11 mouse cellular contexts compared by ENCODE assay signal in the genomic region with DNA sequence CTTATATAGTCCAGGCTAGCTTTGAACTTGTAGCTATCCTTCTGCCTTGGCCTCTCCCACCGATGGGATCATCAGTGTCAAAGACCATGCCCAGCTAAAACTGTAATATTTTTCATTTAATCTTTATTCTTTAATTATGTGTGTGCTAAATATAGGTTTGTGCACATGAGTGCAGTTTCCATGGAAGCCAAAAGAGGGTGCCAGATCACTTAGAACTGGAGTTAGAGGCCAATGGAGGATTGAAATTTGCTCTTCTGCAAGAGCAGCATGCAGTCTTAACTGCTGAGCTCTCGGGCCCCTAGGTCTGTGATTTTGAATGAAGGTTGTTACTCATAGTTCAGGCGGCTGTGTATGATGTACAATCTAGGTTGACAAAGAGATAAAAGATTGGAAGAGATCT.
DNase-seq lines count a peak whose midpoint lies in the region; ATAC-seq and TF ChIP-seq lines count a peak whose summit lies in the region.
"Had no signal": no experiment of that assay in that cellular context is flagged by ENCODE, and none has a peak within 500 bp of the region (broad histone marks: within the 10 kb centered on the region; RNA-seq: fewer than 3 reads in every experiment).

No protein-coding gene starts in this region.

- H3K36me3 ChIP-seq in heart, adult 2 months (ENCODE audit: control insufficient read depth, insufficient read depth, low read length), result no peaks in the 10 kb centered on the region
- no peaks in the 10 kb centered on the region for H3K36me3 ChIP-seq in heart, embryonic 12.5 days
- H3K36me3 ChIP-seq in midbrain, postnatal 0 days (ENCODE audit: insufficient read depth, low read length), result no peaks in the 10 kb centered on the region
- no peaks in the 10 kb centered on the region for H3K36me3 ChIP-seq in midbrain, embryonic 16.5 days (ENCODE audit: control insufficient read depth, insufficient read depth, low read length)
- H3K36me3 ChIP-seq in stomach, postnatal 0 days (ENCODE audit: control insufficient read depth, insufficient read depth, low read length), result no peaks in the 10 kb centered on the region
- no peaks in the 10 kb centered on the region for H3K36me3 ChIP-seq in hindbrain, embryonic 12.5 days
- H3K36me3 ChIP-seq: intestine, embryonic 15.5 days; liver, embryonic 13.5 days had no signal

- 73% methylated on average over 3 of the region's 3 CpGs for WGBS in heart, adult 2 months
- 65% methylated on average over 3 of the region's 3 CpGs for WGBS in heart, embryonic 12.5 days
- 80% methylated on average over 3 of the region's 3 CpGs for WGBS in midbrain, postnatal 0 days
- WGBS in midbrain, embryonic 16.5 days, result 76% methylated on average over 3 of the region's 3 CpGs
- 81% methylated on average over 3 of the region's 3 CpGs for WGBS in stomach, postnatal 0 days
- WGBS in hindbrain, embryonic 12.5 days, result 80% methylated on average over 3 of the region's 3 CpGs

- H3K79me2 ChIP-seq in heart, adult 2 months (replicated peaks; ENCODE audit: control insufficient read depth, insufficient read depth, low read length), result no peaks in the 10 kb centered on the region

- DNase-seq in heart, adult 2 months, result no peak
- DNase-seq in midbrain, postnatal 0 days (ENCODE audit: low spot score), result peak; percentile 28
- DNase-seq in cerebellum, postnatal 25 days, result peak; percentile 11 to 52
- DNase-seq in stomach, postnatal 0 days (ENCODE audit: low spot score), result peak; percentile 17
- no peak for DNase-seq in lung, postnatal 10 days
- DNase-seq: liver, embryonic 13.5 days; spleen, adult 18-20 months had no signal

- H3K4me3 ChIP-seq in heart, adult 2 months, result no peak overlapping the region
- no peak overlapping the region for H3K4me3 ChIP-seq in heart, embryonic 12.5 days
- H3K4me3 ChIP-seq in midbrain, postnatal 0 days (ENCODE audit: low read depth, low read length), result no peak overlapping the region
- no peak overlapping the region for H3K4me3 ChIP-seq in midbrain, embryonic 16.5 days (ENCODE audit: low read depth, low read length)
- no peak overlapping the region for H3K4me3 ChIP-seq in stomach, postnatal 0 days (ENCODE audit: low read depth, low read length)
- H3K4me3 ChIP-seq in hindbrain, embryonic 12.5 days, result no peak overlapping the region
- H3K4me3 ChIP-seq: intestine, embryonic 15.5 days; liver, embryonic 13.5 days had no signal

- no peaks in the 10 kb centered on the region for H3K4me1 ChIP-seq in heart, adult 2 months (ENCODE audit: control insufficient read depth, insufficient read depth, low read length)
- H3K4me1 ChIP-seq in heart, embryonic 12.5 days (replicated peaks), result peaks cover 4% of the 10 kb centered on the region; the same call in 1 of the 2 replicates
- H3K4me1 ChIP-seq in midbrain, postnatal 0 days (ENCODE audit: insufficient read depth, low read length), result no peaks in the 10 kb centered on the region
- no peaks in the 10 kb centered on the region for H3K4me1 ChIP-seq in midbrain, embryonic 16.5 days (ENCODE audit: control insufficient read depth, insufficient read depth, low read length)
- no peaks in the 10 kb centered on the region for H3K4me1 ChIP-seq in stomach, postnatal 0 days (replicated peaks; ENCODE audit: control insufficient read depth, insufficient read depth)
- H3K4me1 ChIP-seq in hindbrain, embryonic 12.5 days, result no peaks in the 10 kb centered on the region
- H3K4me1 ChIP-seq: intestine, embryonic 15.5 days; liver, embryonic 13.5 days had no signal

- no peak for TF ChIP-seq EP300 in heart, adult 2 months (IDR thresholded peaks at IDR 0.05; ENCODE audit: insufficient read depth, low read depth, low read length)
- TF ChIP-seq EP300 in stomach, postnatal 0 days (optimal IDR thresholded peaks at IDR 0.05), result no peak

- no peak overlapping the region for H3K4me2 ChIP-seq in heart, embryonic 12.5 days
- H3K4me2 ChIP-seq in midbrain, postnatal 0 days (ENCODE audit: low read depth, low read length, poor library complexity, severe bottlenecking), result no peak overlapping the region
- H3K4me2 ChIP-seq in midbrain, embryonic 16.5 days (ENCODE audit: low read length), result no peak overlapping the region
- no peak overlapping the region for H3K4me2 ChIP-seq in stomach, postnatal 0 days (replicated peaks; ENCODE audit: low read depth)
- no peak overlapping the region for H3K4me2 ChIP-seq in hindbrain, embryonic 12.5 days (replicated peaks)
- H3K4me2 ChIP-seq: intestine, embryonic 15.5 days; liver, embryonic 13.5 days had no signal

- no peaks in the 10 kb centered on the region for H3K9me3 ChIP-seq in heart, embryonic 12.5 days (replicated peaks)
- no peaks in the 10 kb centered on the region for H3K9me3 ChIP-seq in midbrain, postnatal 0 days (ENCODE audit: low read length)
- no peaks in the 10 kb centered on the region for H3K9me3 ChIP-seq in midbrain, embryonic 16.5 days (replicated peaks; ENCODE audit: control insufficient read depth, low read length, poor library complexity, severe bottlenecking)
- H3K9me3 ChIP-seq in stomach, postnatal 0 days (ENCODE audit: control insufficient read depth, low read length), result no peaks in the 10 kb centered on the region
- no peaks in the 10 kb centered on the region for H3K9me3 ChIP-seq in hindbrain, embryonic 12.5 days (replicated peaks)
- H3K9me3 ChIP-seq: intestine, embryonic 15.5 days; liver, embryonic 13.5 days had no signal

- ATAC-seq in heart, embryonic 12.5 days (ENCODE audit: insufficient number of reproducible peaks, low FRiP score), result no peak
- no peak for ATAC-seq in midbrain, postnatal 0 days (ENCODE audit: low FRiP score)
- no peak for ATAC-seq in midbrain, embryonic 16.5 days
- no peak for ATAC-seq in stomach, postnatal 0 days (ENCODE audit: low FRiP score, low TSS enrichment)
- no peak for ATAC-seq in hindbrain, embryonic 12.5 days (ENCODE audit: low FRiP score)
- ATAC-seq: intestine, embryonic 15.5 days had no signal

- TF ChIP-seq CTCF in heart, adult 2 months (IDR thresholded peaks at IDR 0.05), result peak; percentile 53
- peak; percentile 64 for TF ChIP-seq CTCF in midbrain, postnatal 0 days (IDR thresholded peaks at IDR 0.05)
- TF ChIP-seq CTCF in stomach, postnatal 0 days (IDR thresholded peaks at IDR 0.05; ENCODE audit: low read depth), result peak; percentile 74

- no peak for TF ChIP-seq POLR2A in heart, adult 2 months (IDR thresholded peaks at IDR 0.05; ENCODE audit: insufficient read depth, low read depth, low read length)

- no peak overlapping the region for H3K9ac ChIP-seq in heart, adult 2 months (ENCODE audit: low read depth, low read length)
- H3K9ac ChIP-seq in heart, embryonic 12.5 days, result no peak overlapping the region
- no peak overlapping the region for H3K9ac ChIP-seq in midbrain, postnatal 0 days (replicated peaks; ENCODE audit: low read length, poor library complexity, severe bottlenecking)
- no peak overlapping the region for H3K9ac ChIP-seq in midbrain, embryonic 16.5 days (ENCODE audit: low read depth, low read length)
- no peak overlapping the region for H3K9ac ChIP-seq in stomach, postnatal 0 days (ENCODE audit: low read length)
- H3K9ac ChIP-seq in hindbrain, embryonic 12.5 days, result no peak overlapping the region
- H3K9ac ChIP-seq: intestine, embryonic 15.5 days; liver, embryonic 13.5 days had no signal

- H3K27ac ChIP-seq in heart, adult 2 months, result no peak overlapping the region
- no peak overlapping the region for H3K27ac ChIP-seq in heart, embryonic 12.5 days (ENCODE audit: poor library complexity, severe bottlenecking)
- H3K27ac ChIP-seq in midbrain, postnatal 0 days (ENCODE audit: low read depth, low read length), result no peak overlapping the region
- H3K27ac ChIP-seq in midbrain, embryonic 16.5 days (ENCODE audit: low read length), result no peak overlapping the region
- no peak overlapping the region for H3K27ac ChIP-seq in stomach, postnatal 0 days (replicated peaks)
- no peak overlapping the region for H3K27ac ChIP-seq in hindbrain, embryonic 12.5 days
- H3K27ac ChIP-seq: intestine, embryonic 15.5 days; liver, embryonic 13.5 days had no signal

- H3K27me3 ChIP-seq in heart, adult 2 months (ENCODE audit: control insufficient read depth, insufficient read depth, low read length), result no peaks in the 10 kb centered on the region
- no peaks in the 10 kb centered on the region for H3K27me3 ChIP-seq in heart, embryonic 12.5 days (replicated peaks)
- no peaks in the 10 kb centered on the region for H3K27me3 ChIP-seq in midbrain, postnatal 0 days (ENCODE audit: insufficient read depth, low read length)
- H3K27me3 ChIP-seq in midbrain, embryonic 16.5 days (ENCODE audit: control insufficient read depth, insufficient read depth, low read depth, low read length), result no peaks in the 10 kb centered on the region
- no peaks in the 10 kb centered on the region for H3K27me3 ChIP-seq in stomach, postnatal 0 days (ENCODE audit: control insufficient read depth, insufficient read depth, low read length)
- H3K27me3 ChIP-seq in hindbrain, embryonic 12.5 days, result no peaks in the 10 kb centered on the region
- H3K27me3 ChIP-seq: intestine, embryonic 15.5 days; liver, embryonic 13.5 days had no signal

- intact Hi-C loops in heart, adult 2 months (cut with DNase I), result no loop called here

Comparison
In these comparisons a context has a peak if more than half of its experiments do, and no peak if none do; other contexts are left out.
1. DNase-seq: peak in midbrain, postnatal 0 days (single experiment), cerebellum, postnatal 25 days (2 of 2) and stomach, postnatal 0 days (single experiment); none in heart, adult 2 months (0 of 2) and lung, postnatal 10 days (single experiment).
2. Peak in every context shown above with its lines, with median percentiles within 50 percentile points of each other: CTCF ChIP-seq.